Mouse (Mus musculus): ENCODE measurements around the gene Jazf1. TPM values are rescaled to one million over a fixed set of nuclear protein-coding genes. Genes with fewer than 3 reads are reported as not detected.

The Jazf1 gene
- polyA plus RNA-seq, 1 experiment from 2014 or later = 3.2 TPM

GRCm38 (mm10) chr6:52796691-52797090, 271.7 kb downstream of the Jazf1 start:
- H3K4me3 ChIP-seq (replicated peaks; ENCODE audit: low read depth, low read length) = no peak overlapping the region
- DNase-seq (ENCODE audit: low spot score) (no peak), ATAC-seq (replicated peaks; ENCODE audit: low FRiP score, low read depth) (no peak)
- TF ChIP-seq CTCF (IDR thresholded peaks at IDR 0.05; ENCODE audit: low read depth) = no peak
- 0 out of 2 replicates have a peak, but pooled peaks cover 4% of the 10 kb centered on the region for H3K9me3 ChIP-seq (replicated peaks; ENCODE audit: low read length)
- no peak overlapping the region for H3K27ac ChIP-seq
- H3K27me3 ChIP-seq (ENCODE audit: insufficient read depth, low read length) = no peaks in the 10 kb centered on the region
- H3K36me3 ChIP-seq (ENCODE audit: insufficient read depth, low read length) = no peaks in the 10 kb centered on the region
- H3K9ac ChIP-seq (ENCODE audit: low read depth, low read length) = no peak overlapping the region
- H3K4me2 ChIP-seq (ENCODE audit: low read length) = no peak overlapping the region
- peaks cover 17% of the 10 kb centered on the region; the same call in 1 of the 2 replicates for H3K4me1 ChIP-seq (replicated peaks; ENCODE audit: insufficient read depth, low read length)
- WGBS = 63% methylated on average over 1 of the region's 1 CpGs

- TF ChIP-seq CTCF (IDR thresholded peaks at IDR 0.05; ENCODE audit: low read depth) = no peak
- Histone ChIP-seq H3K4me3 (replicated peaks; ENCODE audit: low read depth, low read length) (no peak overlapping the region), H3K36me3 (ENCODE audit: insufficient read depth, low read length) (no peaks in the 10 kb centered on the region), H3K27me3 (ENCODE audit: insufficient read depth, low read length) (no peaks in the 10 kb centered on the region), H3K9ac (ENCODE audit: low read depth, low read length) (no peak overlapping the region), H3K4me1 (replicated peaks; ENCODE audit: insufficient read depth, low read length) (peaks cover 17% of the 10 kb centered on the region; the same call in 1 of the 2 replicates), H3K27ac (no peak overlapping the region), H3K9me3 (replicated peaks; ENCODE audit: low read length) (0 out of 2 replicates have a peak, but pooled peaks cover 4% of the 10 kb centered on the region), H3K4me2 (ENCODE audit: low read length) (no peak overlapping the region)
- WGBS = 45% methylated on average over 9 of the region's 9 CpGs
- ATAC-seq (replicated peaks; ENCODE audit: low FRiP score, low read depth) = no peak
- DNase-seq (ENCODE audit: low spot score) = peak; percentile 50
Measured at GRCm38 (mm10) chr6:52796035-52796598, 272.3 kb downstream of the Jazf1 start.

GRCm38 (mm10) chr6:52795029-52795841, 273.2 kb downstream of the Jazf1 start:
- Histone ChIP-seq H3K4me2 (ENCODE audit: low read length) (peak overlapping the region; percentile 31; the same call in 1 of the 2 replicates), H3K36me3 (ENCODE audit: insufficient read depth, low read length) (no peaks in the 10 kb centered on the region), H3K27ac (peak overlapping the region; percentile 42; the same call in 1 of the 2 replicates), H3K4me3 (replicated peaks; ENCODE audit: low read depth, low read length) (no peak overlapping the region), H3K9ac (ENCODE audit: low read depth, low read length) (no peak overlapping the region), H3K27me3 (ENCODE audit: insufficient read depth, low read length) (no peaks in the 10 kb centered on the region), H3K4me1 (replicated peaks; ENCODE audit: insufficient read depth, low read length) (peaks cover 17% of the 10 kb centered on the region; the same call in 1 of the 2 replicates), H3K9me3 (replicated peaks; ENCODE audit: low read length) (0 out of 2 replicates have a peak, but pooled peaks cover 4% of the 10 kb centered on the region)
- ATAC-seq (replicated peaks; ENCODE audit: low FRiP score, low read depth) (no peak), DNase-seq (ENCODE audit: low spot score) (peak; percentile 59)
- no peak for TF ChIP-seq CTCF (IDR thresholded peaks at IDR 0.05; ENCODE audit: low read depth)
- WGBS = 30% methylated on average over 16 of the region's 16 CpGs

DNA sequence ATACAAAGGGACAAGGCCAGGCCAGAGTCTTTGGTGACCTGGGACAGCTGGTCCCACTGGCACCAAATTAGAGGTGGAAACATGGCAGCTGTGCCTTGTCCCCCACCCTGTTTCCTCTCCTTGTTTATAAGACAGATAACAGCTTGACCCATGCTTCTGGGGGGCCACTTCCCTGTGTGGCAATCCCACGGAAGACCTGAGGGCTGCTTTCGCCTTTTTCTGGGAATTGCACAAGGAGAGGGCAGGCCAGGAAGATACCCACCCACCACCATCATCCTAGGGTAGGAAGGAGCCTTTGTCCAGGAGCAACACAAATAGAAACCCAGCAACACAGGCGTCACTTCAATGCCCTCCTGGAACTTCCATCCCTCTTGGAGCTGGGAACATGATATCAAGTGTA, 276.0 kb downstream of the Jazf1 start:
- DNase-seq (ENCODE audit: low spot score) (peak; percentile 49), ATAC-seq (replicated peaks; ENCODE audit: low FRiP score, low read depth) (no peak)
- H3K9me3 ChIP-seq (replicated peaks; ENCODE audit: low read length) = no peaks in the 10 kb centered on the region
- no peak for TF ChIP-seq CTCF (IDR thresholded peaks at IDR 0.05; ENCODE audit: low read depth)
- H3K27me3 ChIP-seq (ENCODE audit: insufficient read depth, low read length) = no peaks in the 10 kb centered on the region
- H3K4me2 ChIP-seq (ENCODE audit: low read length) = no peak overlapping the region
- no peak overlapping the region for H3K4me3 ChIP-seq (replicated peaks; ENCODE audit: low read depth, low read length)
- no peak overlapping the region for H3K9ac ChIP-seq (ENCODE audit: low read depth, low read length)
- H3K4me1 ChIP-seq (replicated peaks; ENCODE audit: insufficient read depth, low read length) = peaks cover 17% of the 10 kb centered on the region; the same call in 1 of the 2 replicates
- WGBS = 58% methylated on average over 3 of the region's 3 CpGs
- no peak overlapping the region for H3K27ac ChIP-seq
- no peaks in the 10 kb centered on the region for H3K36me3 ChIP-seq (ENCODE audit: insufficient read depth, low read length)

DNA sequence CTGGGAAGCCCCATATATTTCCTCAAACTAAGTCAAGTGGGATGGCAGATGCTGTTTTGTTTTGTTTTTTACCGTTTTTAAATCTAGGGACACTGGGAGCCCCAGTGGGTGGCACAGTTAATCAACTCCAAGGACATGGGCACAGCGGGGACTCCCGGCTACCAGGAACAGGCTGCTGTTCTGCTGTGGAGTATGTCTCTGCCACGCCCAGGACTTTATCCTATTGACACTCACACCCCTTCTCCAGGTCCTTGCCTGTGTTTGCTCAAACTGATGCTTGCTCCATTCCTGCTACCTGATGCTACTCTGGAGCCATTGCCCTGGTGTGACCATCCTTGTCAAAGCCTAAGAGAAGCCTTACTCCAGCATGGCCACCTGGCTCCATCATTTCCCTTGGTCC, 277.6 kb downstream of the Jazf1 start:
- no peak overlapping the region for H3K4me2 ChIP-seq (ENCODE audit: low read length)
- ATAC-seq (replicated peaks; ENCODE audit: low FRiP score, low read depth) (no peak), DNase-seq (ENCODE audit: low spot score) (no peak)
- no peaks in the 10 kb centered on the region for H3K27me3 ChIP-seq (ENCODE audit: insufficient read depth, low read length)
- TF ChIP-seq CTCF (IDR thresholded peaks at IDR 0.05; ENCODE audit: low read depth) = no peak
- no peaks in the 10 kb centered on the region for H3K36me3 ChIP-seq (ENCODE audit: insufficient read depth, low read length)
- peaks cover 6% of the 10 kb centered on the region; the same call in 1 of the 2 replicates for H3K4me1 ChIP-seq (replicated peaks; ENCODE audit: insufficient read depth, low read length)
- H3K4me3 ChIP-seq (replicated peaks; ENCODE audit: low read depth, low read length) = no peak overlapping the region
- H3K9ac ChIP-seq (ENCODE audit: low read depth, low read length) = no peak overlapping the region
- no peak overlapping the region for H3K27ac ChIP-seq
- 90% methylated on average over 4 of the region's 4 CpGs for WGBS
- no peaks in the 10 kb centered on the region for H3K9me3 ChIP-seq (replicated peaks; ENCODE audit: low read length)

DNA sequence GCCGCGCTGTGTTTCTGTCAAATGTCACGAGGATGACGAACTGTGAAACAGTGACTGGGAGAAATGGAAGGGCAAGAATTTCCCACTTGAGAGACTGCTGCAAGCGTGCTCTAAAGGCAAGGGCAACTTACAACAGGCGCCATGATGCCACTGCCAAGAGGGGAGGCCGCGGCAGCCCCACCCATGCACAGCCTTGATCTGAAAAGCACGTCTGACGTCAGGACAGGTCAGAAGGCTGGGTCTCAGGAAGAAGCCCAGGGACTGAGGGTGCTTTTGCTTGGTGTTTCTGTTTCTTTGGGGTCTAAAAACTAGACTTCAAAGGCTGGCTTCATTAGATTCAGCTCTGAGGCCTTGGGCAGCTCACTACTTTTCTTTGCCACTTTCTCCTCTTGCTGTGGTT, 278.1 kb downstream of the Jazf1 start:
- no peak overlapping the region for H3K27ac ChIP-seq
- H3K4me2 ChIP-seq (ENCODE audit: low read length) = no peak overlapping the region
- WGBS = 66% methylated on average over 10 of the region's 10 CpGs
- no peaks in the 10 kb centered on the region for H3K36me3 ChIP-seq (ENCODE audit: insufficient read depth, low read length)
- H3K9me3 ChIP-seq (replicated peaks; ENCODE audit: low read length) = no peaks in the 10 kb centered on the region
- ATAC-seq (replicated peaks; ENCODE audit: low FRiP score, low read depth) = no peak
- 0 out of 2 replicates have a peak, but pooled peaks cover 6% of the 10 kb centered on the region for H3K4me1 ChIP-seq (replicated peaks; ENCODE audit: insufficient read depth, low read length)
- no peaks in the 10 kb centered on the region for H3K27me3 ChIP-seq (ENCODE audit: insufficient read depth, low read length)
- H3K4me3 ChIP-seq (replicated peaks; ENCODE audit: low read depth, low read length) = no peak overlapping the region
- H3K9ac ChIP-seq (ENCODE audit: low read depth, low read length) = no peak overlapping the region
- DNase-seq (ENCODE audit: low spot score) = no peak
- TF ChIP-seq CTCF (IDR thresholded peaks at IDR 0.05; ENCODE audit: low read depth) = no peak

Measured in kidney, postnatal 0 days (tissue).